Mouse (Mus musculus) small intestine, adult 2 months (tissue): Measurements from ENCODE around the gene Dmtf1.

Experiments used
- CTCF ChIP-seq: fragments of 200-500 bp; IDR thresholded peaks from 2 replicates; pipeline ENCODE4 v1.5.1; 2012; ENCODE audit warnings: low read depth, mild to moderate bottlenecking, control low read depth, inconsistent platforms, low read length, moderate library complexity, mixed read lengths; ENCODE audit not compliant: insufficient replicate concordance, insufficient read length; ENCODE audit errors: extremely low read depth
- POLR2A ChIP-seq: fragments of 200-500 bp; IDR thresholded peaks from 2 replicates; pipeline ENCODE4 v1.6.1; 2012; ENCODE audit warnings: low read depth, mild to moderate bottlenecking, control low read depth, inconsistent platforms, low read length, moderate library complexity

DNA sequence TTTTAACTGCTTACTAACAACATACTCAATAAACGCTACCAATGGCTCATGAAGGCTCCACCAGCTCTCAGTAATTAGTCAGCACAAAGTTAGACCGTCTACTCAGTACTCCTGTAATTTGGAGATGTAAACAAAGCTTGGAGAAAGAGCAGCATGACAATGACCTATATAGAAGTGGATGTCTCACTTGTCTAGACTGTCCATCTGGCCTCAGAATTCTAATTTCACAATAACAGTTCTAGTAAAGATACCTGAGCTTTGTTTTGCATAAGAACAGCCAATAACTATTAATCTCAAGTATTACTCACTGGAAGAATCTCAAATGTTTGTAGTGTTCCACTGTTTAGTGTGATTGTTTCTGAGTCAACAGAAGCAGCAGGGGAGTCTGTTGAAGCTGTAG, 37.4 kb downstream of the Dmtf1 start:
- TF ChIP-seq CTCF: no peak
- no peak for TF ChIP-seq POLR2A
